Mouse (Mus musculus): ENCODE measurements around the gene Ddah1. TPM values are rescaled to one million over a fixed set of nuclear protein-coding genes. Genes with fewer than 3 reads are reported as not detected.

Gene Ddah1
- polyA plus RNA-seq, 1 experiment = 0.67 TPM

DNA sequence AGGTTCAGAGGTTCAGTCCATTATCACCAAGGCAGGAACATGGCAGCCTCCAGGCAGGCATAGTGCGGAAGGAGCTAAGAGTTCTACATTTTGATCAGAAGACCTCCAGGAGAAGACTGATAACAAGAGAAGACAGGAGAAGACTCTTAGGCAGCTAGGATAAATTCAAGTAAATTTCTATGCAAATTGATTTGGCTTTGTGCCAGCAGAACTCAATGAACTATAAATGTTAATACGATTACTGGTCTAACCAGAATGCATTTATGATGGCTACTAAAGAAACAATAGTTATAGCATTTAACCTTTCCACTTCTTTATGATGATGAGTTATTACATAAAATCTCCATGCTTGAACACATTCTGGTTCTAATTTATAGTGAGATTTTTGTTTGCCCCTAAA, 87.8 kb downstream of the Ddah1 start:
- Histone ChIP-seq H3K4me1 (ENCODE audit: control insufficient read depth, insufficient read depth, low read length) (no peaks in the 10 kb centered on the region), H3K4me3 (ENCODE audit: insufficient read depth, low read length) (no peak overlapping the region), H3K27ac (ENCODE audit: insufficient read depth, low read depth, low read length) (no peak overlapping the region)
- no peak for TF ChIP-seq POLR2A (IDR thresholded peaks at IDR 0.05; ENCODE audit: borderline replicate concordance, low read depth, low read length)
- no peak for TF ChIP-seq CTCF (IDR thresholded peaks at IDR 0.05; ENCODE audit: low read depth, low read length)

GRCm38 (mm10) chr3:145852041-145852440, 93.6 kb downstream of the Ddah1 start:
- TF ChIP-seq CTCF (IDR thresholded peaks at IDR 0.05; ENCODE audit: low read depth, low read length) (no peak), POLR2A (IDR thresholded peaks at IDR 0.05; ENCODE audit: borderline replicate concordance, low read depth, low read length) (no peak)
- Histone ChIP-seq H3K27ac (ENCODE audit: insufficient read depth, low read depth, low read length) (no peak overlapping the region), H3K4me1 (ENCODE audit: control insufficient read depth, insufficient read depth, low read length) (no peaks in the 10 kb centered on the region)

DNA sequence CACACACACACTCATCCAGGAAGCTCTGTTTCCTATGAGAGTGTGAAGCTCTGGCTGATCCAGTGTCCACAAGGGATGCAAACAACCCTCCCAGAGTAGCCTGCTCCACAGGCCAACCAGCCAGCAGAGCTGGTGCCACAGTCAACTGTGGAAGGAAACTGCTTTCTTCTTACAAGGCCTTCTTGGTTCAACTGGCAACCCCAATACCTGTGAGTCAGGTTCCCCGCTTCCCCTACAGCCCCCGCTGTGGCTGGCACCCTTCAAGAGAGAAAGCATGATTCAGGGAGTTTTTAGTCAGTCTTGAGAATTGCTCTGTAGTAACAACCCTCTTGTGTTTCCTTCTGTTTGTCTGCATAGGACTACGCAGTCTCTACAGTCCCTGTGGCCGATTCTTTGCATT, 94.3 kb downstream of the Ddah1 start:
- no peaks in the 10 kb centered on the region for H3K4me1 ChIP-seq (ENCODE audit: control insufficient read depth, insufficient read depth, low read length)
- no peak overlapping the region for H3K27ac ChIP-seq (ENCODE audit: insufficient read depth, low read depth, low read length)
- no peak for TF ChIP-seq CTCF (IDR thresholded peaks at IDR 0.05; ENCODE audit: low read depth, low read length)
- H3K4me3 ChIP-seq (ENCODE audit: insufficient read depth, low read length) = no peak overlapping the region

More at GRCm38 (mm10) chr3:145852041-145852440, 93.6 kb downstream of the Ddah1 start:
- H3K4me3 ChIP-seq (ENCODE audit: insufficient read depth, low read length) = no peak overlapping the region

DNA sequence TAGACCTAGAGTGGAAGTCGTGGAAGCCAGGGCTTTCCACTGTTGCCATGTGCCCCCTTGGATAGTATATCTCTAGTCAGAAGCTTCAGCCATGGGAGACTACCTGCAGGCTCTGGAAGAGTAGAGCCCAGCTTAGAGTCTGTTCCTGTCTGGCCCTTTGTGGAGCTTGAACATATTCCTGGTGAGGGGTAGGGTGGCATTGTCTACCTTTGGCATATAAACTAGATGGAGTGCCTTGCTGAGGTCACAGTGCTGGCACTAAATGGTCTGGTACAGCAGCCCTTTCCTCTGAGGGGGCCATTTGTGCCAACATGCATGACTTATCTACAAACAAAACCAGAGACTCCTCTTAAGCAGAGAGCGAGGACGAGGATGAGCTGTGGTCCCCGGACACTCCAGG, 95.2 kb downstream of the Ddah1 start:
- Histone ChIP-seq H3K4me3 (ENCODE audit: insufficient read depth, low read length) (no peak overlapping the region), H3K4me1 (ENCODE audit: control insufficient read depth, insufficient read depth, low read length) (no peaks in the 10 kb centered on the region), H3K27ac (ENCODE audit: insufficient read depth, low read depth, low read length) (no peak overlapping the region)
- TF ChIP-seq POLR2A (IDR thresholded peaks at IDR 0.05; ENCODE audit: borderline replicate concordance, low read depth, low read length) (no peak), CTCF (IDR thresholded peaks at IDR 0.05; ENCODE audit: low read depth, low read length) (no peak)

DNA sequence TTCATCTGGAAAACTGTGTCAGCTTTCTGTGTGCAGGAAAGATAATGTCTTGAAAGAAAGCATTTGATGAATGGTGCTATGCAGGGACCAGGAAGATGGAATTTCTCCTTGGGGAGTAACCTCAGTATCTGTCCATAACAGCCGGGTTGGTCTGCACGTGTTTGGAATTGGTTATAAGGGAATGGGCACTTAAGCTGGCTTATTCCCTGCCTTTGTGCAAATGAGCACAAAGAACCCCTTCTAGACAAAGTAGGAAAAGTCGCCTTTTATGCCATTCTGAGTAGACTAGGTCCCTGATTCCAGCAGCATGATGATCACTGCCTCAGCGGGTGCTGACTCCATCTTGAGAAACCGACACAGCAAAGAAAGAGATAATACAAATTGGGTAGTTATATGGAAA, 96.0 kb downstream of the Ddah1 start:
- no peak for TF ChIP-seq POLR2A (IDR thresholded peaks at IDR 0.05; ENCODE audit: borderline replicate concordance, low read depth, low read length)
- H3K4me1 ChIP-seq (ENCODE audit: control insufficient read depth, insufficient read depth, low read length) = no peaks in the 10 kb centered on the region
- no peak overlapping the region for H3K4me3 ChIP-seq (ENCODE audit: insufficient read depth, low read length)
- H3K27ac ChIP-seq (ENCODE audit: insufficient read depth, low read depth, low read length) = no peak overlapping the region

DNA sequence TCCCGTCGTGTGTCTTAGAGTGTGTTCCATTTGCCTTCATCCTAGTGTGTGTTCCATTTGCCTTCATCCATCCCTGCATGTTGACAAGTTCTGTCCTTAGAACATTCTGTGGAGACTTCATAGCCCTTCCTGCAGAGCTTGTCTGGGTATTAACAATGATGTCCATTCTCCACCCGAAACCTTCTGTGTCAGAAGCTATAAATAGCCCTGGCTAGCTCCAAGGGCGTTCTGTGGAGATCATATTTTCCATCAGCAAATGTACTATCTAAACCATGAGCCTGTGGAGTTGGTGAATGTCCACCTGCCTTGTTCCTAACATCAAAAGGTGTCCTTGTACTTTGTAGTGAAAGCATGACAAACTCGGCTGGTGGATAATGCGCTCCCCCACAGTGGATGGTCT, 96.8 kb downstream of the Ddah1 start:
- no peak for TF ChIP-seq CTCF (IDR thresholded peaks at IDR 0.05; ENCODE audit: low read depth, low read length)
- TF ChIP-seq POLR2A (IDR thresholded peaks at IDR 0.05; ENCODE audit: borderline replicate concordance, low read depth, low read length) = no peak
- no peak overlapping the region for H3K4me3 ChIP-seq (ENCODE audit: insufficient read depth, low read length)
- no peak overlapping the region for H3K27ac ChIP-seq (ENCODE audit: insufficient read depth, low read depth, low read length)
- no peaks in the 10 kb centered on the region for H3K4me1 ChIP-seq (ENCODE audit: control insufficient read depth, insufficient read depth, low read length)

DNA sequence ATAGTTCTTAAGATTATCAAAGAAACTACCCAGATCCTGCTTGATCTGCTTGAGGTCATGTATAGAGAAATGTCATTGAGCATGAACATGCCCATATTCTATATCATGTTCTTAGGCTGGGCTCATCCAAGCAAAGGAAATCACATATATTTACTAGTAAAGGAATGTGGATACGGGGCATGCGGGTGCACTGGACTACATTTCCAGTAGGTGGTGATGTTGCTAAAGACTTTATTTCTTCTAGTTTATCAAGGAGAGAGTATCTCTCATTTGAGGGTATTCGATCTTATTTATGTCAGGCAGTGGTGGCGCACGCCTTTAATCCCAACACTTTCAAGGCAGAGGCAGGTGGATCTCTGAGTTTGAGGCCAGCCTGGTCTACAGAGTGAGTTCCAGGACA, 99.9 kb downstream of the Ddah1 start:
- H3K4me3 ChIP-seq (ENCODE audit: insufficient read depth, low read length) = no peak overlapping the region
- H3K27ac ChIP-seq (ENCODE audit: insufficient read depth, low read depth, low read length) = no peak overlapping the region
- TF ChIP-seq CTCF (IDR thresholded peaks at IDR 0.05; ENCODE audit: low read depth, low read length) = no peak
- TF ChIP-seq POLR2A (IDR thresholded peaks at IDR 0.05; ENCODE audit: borderline replicate concordance, low read depth, low read length) = no peak
- H3K4me1 ChIP-seq (ENCODE audit: control insufficient read depth, insufficient read depth, low read length) = no peaks in the 10 kb centered on the region

- TF ChIP-seq CTCF (IDR thresholded peaks at IDR 0.05; ENCODE audit: low read depth, low read length) = no peak
- no peak for TF ChIP-seq POLR2A (IDR thresholded peaks at IDR 0.05; ENCODE audit: borderline replicate concordance, low read depth, low read length)
- no peak overlapping the region for H3K4me3 ChIP-seq (ENCODE audit: insufficient read depth, low read length)
- H3K4me1 ChIP-seq (ENCODE audit: control insufficient read depth, insufficient read depth, low read length) = no peaks in the 10 kb centered on the region
- H3K27ac ChIP-seq (ENCODE audit: insufficient read depth, low read depth, low read length) = no peak overlapping the region
Observed at GRCm38 (mm10) chr3:145862521-145862920, 104.0 kb downstream of the Ddah1 start.

- no peak for TF ChIP-seq POLR2A (IDR thresholded peaks at IDR 0.05; ENCODE audit: borderline replicate concordance, low read depth, low read length)
- TF ChIP-seq CTCF (IDR thresholded peaks at IDR 0.05; ENCODE audit: low read depth, low read length) = no peak
- H3K27ac ChIP-seq (ENCODE audit: insufficient read depth, low read depth, low read length) = no peak overlapping the region
- no peaks in the 10 kb centered on the region for H3K4me1 ChIP-seq (ENCODE audit: control insufficient read depth, insufficient read depth, low read length)
- H3K4me3 ChIP-seq (ENCODE audit: insufficient read depth, low read length) = no peak overlapping the region
Observed at GRCm38 (mm10) chr3:145864033-145864712, 105.7 kb downstream of the Ddah1 start.

- no peak for TF ChIP-seq POLR2A (IDR thresholded peaks at IDR 0.05; ENCODE audit: borderline replicate concordance, low read depth, low read length)
- no peak for TF ChIP-seq CTCF (IDR thresholded peaks at IDR 0.05; ENCODE audit: low read depth, low read length)
- no peak overlapping the region for H3K27ac ChIP-seq (ENCODE audit: insufficient read depth, low read depth, low read length)
- no peaks in the 10 kb centered on the region for H3K4me1 ChIP-seq (ENCODE audit: control insufficient read depth, insufficient read depth, low read length)
- H3K4me3 ChIP-seq (ENCODE audit: insufficient read depth, low read length) = no peak overlapping the region
Observed at GRCm38 (mm10) chr3:145864713-145865233, 106.3 kb downstream of the Ddah1 start.

All from bone marrow macrophage, adult 2 months (primary cell).